Comparison of ENCODE assay signal across 8 mouse cellular contexts in the genomic region with DNA sequence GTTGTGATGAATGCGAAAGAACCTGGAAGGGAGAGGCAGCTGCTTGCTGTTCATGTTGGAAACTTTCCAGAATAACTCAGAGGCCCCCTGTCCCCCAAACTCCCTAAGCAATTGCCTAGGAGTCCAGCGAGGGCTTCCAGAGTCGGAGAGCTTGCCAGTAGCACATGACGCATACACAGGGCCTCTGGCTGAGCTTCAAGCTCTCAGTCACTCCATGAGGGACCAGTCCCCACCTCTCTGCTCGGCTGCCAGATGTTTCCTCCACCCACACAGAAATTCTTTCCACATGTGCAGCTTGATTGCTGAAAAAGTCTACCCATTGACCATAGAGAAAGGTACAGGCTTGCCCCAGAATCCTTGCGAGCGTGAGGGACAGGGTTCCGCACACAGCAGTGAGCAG.
DNase-seq lines count a peak whose midpoint lies in the region; ATAC-seq and TF ChIP-seq lines count a peak whose summit lies in the region.

No protein-coding gene starts in this region.

- no peaks in the 10 kb centered on the region for H3K9me3 ChIP-seq in midbrain, postnatal 0 days (ENCODE audit: low read length)
- no peaks in the 10 kb centered on the region for H3K9me3 ChIP-seq in midbrain, embryonic 10.5 days (replicated peaks)
- H3K9me3 ChIP-seq in kidney, embryonic 14.5 days (ENCODE audit: control insufficient read depth, low read length): no peaks in the 10 kb centered on the region

- no peak for TF ChIP-seq CTCF in midbrain, postnatal 0 days (IDR thresholded peaks at IDR 0.05)

- DNase-seq in midbrain, postnatal 0 days (ENCODE audit: low spot score): peak; percentile 58
- DNase-seq in midbrain, embryonic 10.5 days (ENCODE audit: low spot score): no peak
- DNase-seq in adrenal gland, adult 8-10 months: peak; percentile 18
- peak; percentile 90 to 92 for DNase-seq in heart, adult 18-20 months
- no peak for DNase-seq in cerebellum, adult 9-11 months

- no peaks in the 10 kb centered on the region for H3K27me3 ChIP-seq in midbrain, postnatal 0 days (ENCODE audit: insufficient read depth, low read length)
- peaks cover 9% of the 10 kb centered on the region; the same call in 1 of the 2 replicates for H3K27me3 ChIP-seq in midbrain, embryonic 10.5 days (ENCODE audit: low read depth, poor library complexity, severe bottlenecking)
- H3K27me3 ChIP-seq in kidney, embryonic 14.5 days (ENCODE audit: control insufficient read depth, insufficient read depth, low read length): no peaks in the 10 kb centered on the region
- H3K27me3 ChIP-seq in myocyte (ENCODE audit: control insufficient read depth, insufficient read depth, insufficient read length): no peaks in the 10 kb centered on the region

- no peak overlapping the region for H3ac ChIP-seq in myocyte (ENCODE audit: control insufficient read depth, insufficient read length)

- peaks cover 11% of the 10 kb centered on the region; the same call in 1 of the 2 replicates for H3K4me1 ChIP-seq in midbrain, postnatal 0 days (ENCODE audit: insufficient read depth, low read length)
- H3K4me1 ChIP-seq in midbrain, embryonic 10.5 days: peaks cover 15% of the 10 kb centered on the region
- H3K4me1 ChIP-seq in kidney, embryonic 14.5 days (ENCODE audit: control insufficient read depth, insufficient read depth, low read length): peaks cover 26% of the 10 kb centered on the region

- peaks cover 7% of the 10 kb centered on the region for H3K79me2 ChIP-seq in myocyte (ENCODE audit: control insufficient read depth, insufficient read depth)

- 68% methylated on average over 8 of the region's 8 CpGs for WGBS in midbrain, postnatal 0 days
- 79% methylated on average over 8 of the region's 8 CpGs for WGBS in midbrain, embryonic 10.5 days
- WGBS in kidney, embryonic 14.5 days: 48% methylated on average over 8 of the region's 8 CpGs

- no peak overlapping the region for H3K4me2 ChIP-seq in midbrain, postnatal 0 days (ENCODE audit: low read depth, low read length, poor library complexity, severe bottlenecking)
- no peak overlapping the region for H3K4me2 ChIP-seq in kidney, embryonic 14.5 days (replicated peaks; ENCODE audit: low read depth, low read length)
- H3K4me2 ChIP-seq in myocyte (ENCODE audit: low read depth): peak overlapping the region; percentile 91

- no peak overlapping the region for H3K9ac ChIP-seq in midbrain, postnatal 0 days (replicated peaks; ENCODE audit: low read length, poor library complexity, severe bottlenecking)
- H3K9ac ChIP-seq in kidney, embryonic 14.5 days (ENCODE audit: low read depth, low read length): no peak overlapping the region

- H3K4me3 ChIP-seq in midbrain, postnatal 0 days (ENCODE audit: low read depth, low read length): no peak overlapping the region
- H3K4me3 ChIP-seq in midbrain, embryonic 10.5 days: no peak overlapping the region
- H3K4me3 ChIP-seq in kidney, embryonic 14.5 days (ENCODE audit: low read length): no peak overlapping the region
- peak overlapping the region; percentile 12 for H3K4me3 ChIP-seq in myocyte

- no peak for TF ChIP-seq POLR2A in myocyte (IDR thresholded peaks at IDR 0.05; ENCODE audit: insufficient read length, low read depth)

- no peaks in the 10 kb centered on the region for H3K36me3 ChIP-seq in midbrain, postnatal 0 days (ENCODE audit: insufficient read depth, low read length)
- H3K36me3 ChIP-seq in midbrain, embryonic 10.5 days: no peaks in the 10 kb centered on the region
- no peaks in the 10 kb centered on the region for H3K36me3 ChIP-seq in kidney, embryonic 14.5 days (ENCODE audit: control insufficient read depth, insufficient read depth, low read length)
- H3K36me3 ChIP-seq in myocyte (ENCODE audit: control insufficient read depth, insufficient read depth): no peaks in the 10 kb centered on the region

- no peak overlapping the region for H3K27ac ChIP-seq in midbrain, postnatal 0 days (ENCODE audit: low read depth, low read length)
- no peak overlapping the region for H3K27ac ChIP-seq in midbrain, embryonic 10.5 days (replicated peaks)
- peak overlapping the region; percentile 44; the same call in 1 of the 2 replicates for H3K27ac ChIP-seq in kidney, embryonic 14.5 days (ENCODE audit: low read depth, low read length)

- ATAC-seq in midbrain, postnatal 0 days (ENCODE audit: low FRiP score): no peak
- ATAC-seq in kidney, embryonic 14.5 days (ENCODE audit: low FRiP score, low TSS enrichment): peak; percentile 87
- no peak for ATAC-seq in megakaryocyte, adult 5-6 weeks (ENCODE audit: poor library complexity, severe bottlenecking)

TF ChIP-seq in myocyte, 11 proteins besides CTCF, POLR2A, EP300 and RAD21:
- TF ChIP-seq MYOD1 (IDR thresholded peaks at IDR 0.05; ENCODE audit: control insufficient read depth in 1 of 3, insufficient read length in 2 of 3, low read depth in 2 of 3) (no peak), MYOG (IDR thresholded peaks at IDR 0.05; ENCODE audit: control insufficient read depth in 1 of 3, insufficient read depth in 1 of 3, insufficient read length in 2 of 3, low read depth in 2 of 3) (no peak), E2F4 (IDR thresholded peaks at IDR 0.05; ENCODE audit: insufficient read depth) (no peak), USF1 (IDR thresholded peaks at IDR 0.05; ENCODE audit: low read depth) (peak; percentile 9)
TF ChIP-seq in myocyte: peak in this region for 1.

Comparison
In these comparisons a context has a peak if more than half of its experiments do, and no peak if none do; other contexts are left out.
1. DNase-seq: peak in midbrain, postnatal 0 days (single experiment), adrenal gland, adult 8-10 months (single experiment) and heart, adult 18-20 months (2 of 2); none in midbrain, embryonic 10.5 days (single experiment) and cerebellum, adult 9-11 months (single experiment).